Mouse (Mus musculus): ENCODE measurements at regions not wholly inside any gene's neighbourhood (a gene's known extent, or its start where the extent isn't known, plus 50 kb on each side); places are given as distances from the start of the nearest gene placed in this dataset.

GRCm38 (mm10) chr8:88972993-88973690 is 70.8 kb downstream of the Sall1 start:
- DNase-seq (ENCODE audit: low spot score in 2 of 2): no peak
- intact Hi-C loops (cut with DNase I): no loop called here

GRCm38 (mm10) chr8:88958843-88959242 is 85.1 kb downstream of the Sall1 start:
- intact Hi-C loops (cut with DNase I): no loop called here
- DNase-seq (ENCODE audit: low spot score in 2 of 2): no peak

DNA sequence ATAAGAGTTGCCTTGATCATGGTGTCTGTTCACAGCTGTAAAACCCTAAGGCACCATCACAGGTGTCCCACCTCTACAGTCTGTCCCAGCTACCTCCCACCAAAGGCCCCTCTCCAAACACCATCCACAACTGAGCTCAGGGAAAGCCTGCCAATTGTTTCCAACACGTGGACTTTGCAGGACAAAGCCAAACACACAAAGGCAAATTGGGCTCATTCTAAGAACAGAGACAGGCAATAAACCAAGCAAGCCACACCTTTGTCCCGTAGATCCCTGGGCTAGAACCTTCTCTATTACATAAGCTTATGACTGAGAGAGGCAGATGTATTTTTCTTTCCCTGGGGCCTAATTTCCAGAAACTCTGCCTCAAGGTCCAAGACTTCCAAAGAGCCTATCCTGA is 90.8 kb downstream of the Sall1 start:
- no peak for DNase-seq (ENCODE audit: low spot score in 2 of 2)
- intact Hi-C loops (cut with DNase I): no loop called here

GRCm38 (mm10) chr8:88951829-88952155 is 92.2 kb downstream of the Sall1 start:
- intact Hi-C loops (cut with DNase I): no loop called here
- no peak for DNase-seq (ENCODE audit: low spot score in 2 of 2)

DNA sequence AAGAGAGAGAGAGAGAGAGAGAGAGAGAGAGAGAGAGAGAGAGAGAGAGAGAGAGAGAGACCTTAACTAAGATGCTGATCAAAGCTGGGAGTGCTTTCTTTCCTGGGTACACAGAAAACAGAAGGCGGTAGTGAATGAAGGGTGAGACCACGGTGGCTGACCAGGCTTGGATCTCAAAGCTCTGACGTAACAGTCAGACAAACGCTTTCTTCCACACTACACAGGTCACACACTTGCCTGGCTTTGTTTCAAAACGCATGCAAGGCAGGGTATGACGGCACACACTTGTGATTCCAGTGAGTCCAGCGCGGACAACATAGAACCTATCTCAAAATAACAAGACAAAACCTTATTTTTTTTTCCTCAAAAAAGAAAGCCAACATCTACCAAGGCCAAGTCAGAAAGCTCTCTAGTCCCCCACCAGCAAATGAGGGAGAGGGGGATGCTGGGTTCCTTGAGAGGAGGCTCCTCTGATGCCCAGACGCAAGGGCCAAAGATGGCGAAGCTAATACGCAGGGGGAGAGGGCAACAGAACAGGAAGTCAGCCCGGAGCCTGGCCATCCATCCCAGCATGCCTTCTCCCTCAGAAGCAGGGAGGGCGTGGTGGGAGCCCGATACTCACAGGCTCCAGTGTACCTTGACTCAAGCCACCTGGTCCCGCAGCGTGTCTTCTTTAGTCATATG is 92.7 kb downstream of the Sall1 start:
- intact Hi-C loops (cut with DNase I): no loop called here
- no peak for DNase-seq (ENCODE audit: low spot score in 2 of 2)

GRCm38 (mm10) chr8:88949975-88950374 is 94.0 kb downstream of the Sall1 start:
- DNase-seq (ENCODE audit: low spot score in 2 of 2): no peak
- intact Hi-C loops (cut with DNase I): no loop called here

DNA sequence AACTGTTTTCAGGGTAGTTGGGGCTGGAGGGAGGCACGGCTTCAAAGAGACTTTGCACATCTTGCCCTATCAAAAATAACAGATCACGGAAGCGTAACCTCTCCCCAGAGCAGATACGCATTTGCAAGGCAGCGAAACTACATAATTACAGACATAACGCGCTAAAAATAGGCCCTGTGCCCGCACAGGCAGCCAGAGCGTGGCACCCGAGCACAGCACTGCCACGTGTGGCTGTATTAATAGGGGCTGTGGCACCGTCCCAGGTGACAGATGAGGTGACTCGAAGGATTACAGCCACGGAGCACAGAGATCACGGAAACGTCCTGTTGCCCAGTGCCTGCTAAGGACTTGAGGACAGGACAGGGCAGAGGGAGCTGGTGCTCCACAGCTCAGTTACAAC is 95.0 kb downstream of the Sall1 start:
- intact Hi-C loops (cut with DNase I): no loop called here
- DNase-seq (ENCODE audit: low spot score in 2 of 2): no peak

GRCm38 (mm10) chr8:88948328-88948727 is 95.6 kb downstream of the Sall1 start:
- intact Hi-C loops (cut with DNase I): no loop called here

DNA sequence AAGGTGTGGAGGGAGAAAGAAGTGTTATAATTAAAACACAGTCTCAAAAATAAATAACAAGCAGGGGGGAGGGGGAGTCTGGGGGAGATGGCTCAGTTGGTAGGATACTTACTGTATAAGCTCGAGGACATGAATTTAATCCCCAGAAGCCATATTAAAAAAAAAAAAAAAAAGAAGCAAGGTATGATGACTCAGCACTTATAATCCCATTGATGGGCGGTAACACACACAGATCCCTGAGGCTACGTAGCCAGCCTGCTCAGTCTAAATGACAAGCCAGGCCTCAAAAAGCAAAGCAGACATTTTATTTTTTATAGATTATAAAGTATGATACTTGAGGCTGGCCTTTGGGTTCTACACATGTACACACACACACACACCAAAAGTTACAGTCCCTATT is 96.6 kb downstream of the Sall1 start:
- no peak for DNase-seq (ENCODE audit: low spot score in 2 of 2)
- intact Hi-C loops (cut with DNase I): no loop called here

More at GRCm38 (mm10) chr8:88948328-88948727, 95.6 kb downstream of the Sall1 start:
- no peak for DNase-seq (ENCODE audit: low spot score in 2 of 2)

GRCm38 (mm10) chr8:88945656-88946055 is 98.3 kb downstream of the Sall1 start:
- intact Hi-C loops (cut with DNase I): no loop called here
- DNase-seq (ENCODE audit: low spot score in 2 of 2): no peak

DNA sequence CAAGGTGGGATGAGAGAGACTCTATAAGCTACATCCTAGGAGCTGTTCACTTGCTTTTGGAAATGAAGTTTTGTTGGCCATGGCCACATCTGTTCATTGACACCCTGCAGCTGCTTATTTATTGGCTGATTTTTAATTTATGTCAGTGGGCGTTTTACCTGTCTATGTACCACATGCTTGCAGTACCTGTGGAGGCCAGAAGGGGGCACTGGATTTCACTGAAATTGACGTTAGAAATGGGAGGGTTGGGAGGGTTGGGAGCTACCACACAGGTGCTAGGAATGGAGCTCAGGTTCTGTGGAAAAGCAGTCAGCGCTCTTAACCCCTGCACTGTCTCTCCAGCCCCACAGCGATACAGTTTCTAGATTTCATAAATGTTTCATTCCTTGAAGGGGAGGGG is 99.9 kb downstream of the Sall1 start:
- intact Hi-C loops (cut with DNase I): no loop called here

GRCm38 (mm10) chr8:88939071-88939746 is 104.8 kb downstream of the Sall1 start:
- DNase-seq (ENCODE audit: low spot score in 2 of 2): no peak
- intact Hi-C loops (cut with DNase I): no loop called here

More for the DNA sequence above, 99.9 kb downstream of the Sall1 start:
- no peak for DNase-seq (ENCODE audit: low spot score in 2 of 2)

DNA sequence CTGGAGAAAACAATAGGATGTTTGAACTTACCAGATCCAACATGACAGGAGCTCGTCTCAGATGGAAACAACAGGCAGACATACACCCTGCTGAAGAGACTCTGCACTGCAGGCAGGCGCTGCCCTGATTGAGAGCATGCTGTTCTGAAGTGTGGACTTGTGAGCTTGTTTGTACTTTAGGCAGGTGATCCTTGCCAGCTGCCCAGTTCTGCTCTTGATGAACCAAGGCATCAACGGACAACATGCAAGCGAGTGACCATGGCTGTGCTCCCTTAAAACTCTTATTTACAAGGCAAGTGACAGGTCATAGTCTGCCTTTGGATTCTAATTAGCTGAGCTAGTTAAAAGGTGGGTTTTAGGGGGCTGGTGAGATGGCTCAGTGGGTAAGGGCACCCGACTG is 109.3 kb downstream of the Sall1 start:
- no peak for DNase-seq (ENCODE audit: low spot score in 2 of 2)
- intact Hi-C loops (cut with DNase I): no loop called here

DNA sequence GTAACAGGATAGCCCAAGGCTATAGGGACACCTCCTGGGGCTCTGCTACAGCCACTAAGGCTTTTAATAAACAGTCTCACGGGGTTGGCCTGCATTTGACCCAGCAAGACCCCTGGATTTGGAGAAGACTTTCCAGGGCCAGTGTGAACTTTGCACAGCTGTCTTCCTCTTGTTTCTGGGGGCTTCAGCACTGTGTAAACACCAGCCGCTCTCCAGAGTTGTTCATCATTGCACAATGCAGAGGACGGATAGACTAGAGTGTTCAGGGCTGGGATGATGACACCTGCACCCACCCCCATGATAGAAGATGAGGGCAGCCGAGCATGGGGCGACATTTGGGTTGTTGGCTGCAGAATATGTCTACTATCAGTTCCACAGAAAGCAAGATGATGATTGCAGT is 112.9 kb downstream of the Sall1 start:
- intact Hi-C loops (cut with DNase I): no loop called here
- no peak for DNase-seq (ENCODE audit: low spot score in 2 of 2)

DNA sequence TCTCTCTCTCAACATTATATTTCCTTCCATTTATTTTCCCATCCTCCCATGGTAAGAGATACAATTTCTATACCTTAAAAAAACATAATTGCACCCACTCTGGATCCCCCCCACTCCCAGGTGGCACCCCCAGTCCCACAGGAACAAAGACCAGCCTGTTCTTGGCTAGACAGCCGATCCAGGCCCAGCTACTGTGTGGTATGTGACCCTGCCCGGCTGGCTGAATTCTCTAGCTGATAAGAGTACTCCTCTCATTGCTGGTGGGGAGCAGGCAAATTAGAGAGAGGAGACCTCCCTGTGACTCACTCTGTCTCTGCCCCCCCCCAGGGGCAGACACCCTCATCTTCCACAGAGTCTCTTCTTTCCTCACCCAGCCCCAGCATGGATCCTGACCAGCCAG is 113.6 kb downstream of the Sall1 start:
- intact Hi-C loops (cut with DNase I): no loop called here
- DNase-seq (ENCODE audit: low spot score in 2 of 2): no peak

- no peak for DNase-seq (ENCODE audit: low spot score in 2 of 2)
- intact Hi-C loops (cut with DNase I): no loop called here
Measured at GRCm38 (mm10) chr8:88928675-88929377, 115.1 kb downstream of the Sall1 start.

DNA sequence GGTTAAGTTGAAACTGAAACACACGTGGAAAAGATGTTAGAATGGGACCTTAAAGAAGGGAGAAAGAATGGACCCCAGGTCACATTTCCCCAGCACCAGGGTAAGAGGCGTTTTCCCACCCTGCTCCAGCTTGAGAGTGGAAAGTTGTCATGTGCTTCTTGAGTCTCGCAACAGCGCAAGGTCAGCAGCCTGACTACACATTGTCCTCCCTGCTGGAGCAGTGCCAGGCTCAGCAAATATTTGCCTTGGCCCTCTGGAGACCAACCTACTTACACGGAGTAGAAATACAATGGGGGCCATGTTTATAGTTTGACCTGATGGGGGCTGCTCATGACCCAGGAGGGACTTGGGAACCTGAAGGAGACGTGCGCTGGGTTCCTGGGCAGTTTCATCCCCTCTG is 121.1 kb downstream of the Sall1 start:
- DNase-seq (ENCODE audit: low spot score in 2 of 2): no peak
- intact Hi-C loops (cut with DNase I): no loop called here

- intact Hi-C loops (cut with DNase I): no loop called here
- DNase-seq (ENCODE audit: low spot score in 2 of 2): no peak
Measured at GRCm38 (mm10) chr8:88921967-88922366, 122.0 kb downstream of the Sall1 start.

- intact Hi-C loops (cut with DNase I): no loop called here
Measured at GRCm38 (mm10) chr8:88919282-88919681, 124.7 kb downstream of the Sall1 start.

GRCm38 (mm10) chr8:88916064-88916463 is 127.9 kb downstream of the Sall1 start:
- DNase-seq (ENCODE audit: low spot score in 2 of 2): no peak
- intact Hi-C loops (cut with DNase I): no loop called here

More at GRCm38 (mm10) chr8:88919282-88919681, 124.7 kb downstream of the Sall1 start:
- no peak for DNase-seq (ENCODE audit: low spot score in 2 of 2)
